Mouse (Mus musculus): ENCODE results near the gene Calr3. TPM values are rescaled to one million over a fixed set of nuclear protein-coding genes. Genes with fewer than 3 reads are reported as not detected.

The Calr3 gene
- polyA plus RNA-seq, 1 experiment from 2014 or later: 1.6 TPM

DNA sequence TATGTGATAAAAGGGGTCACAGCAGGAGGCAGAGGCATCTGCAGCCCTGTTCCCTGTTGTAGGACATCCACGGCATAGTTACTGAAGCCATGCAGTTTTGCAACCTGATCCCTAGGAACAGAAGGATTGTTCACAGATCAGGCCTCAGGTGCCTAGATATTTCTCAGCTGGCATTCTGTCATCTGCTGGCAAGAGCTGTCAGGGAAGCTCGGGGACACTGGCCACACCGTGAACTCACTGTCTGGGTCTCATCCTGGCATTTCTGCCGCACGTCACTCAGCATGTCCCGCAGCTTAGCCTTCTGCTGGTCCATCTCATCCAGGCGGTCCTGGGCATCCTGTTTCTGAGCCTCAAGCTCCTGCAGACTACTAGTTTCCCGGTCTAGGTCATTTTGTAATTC lies 63.0 kb downstream of the Calr3 start:
- 95% methylated on average over 8 of the region's 8 CpGs for WGBS
- no peak for ATAC-seq (ENCODE audit: low FRiP score)
- H3K36me3 ChIP-seq (replicated peaks): peaks cover 99% of the 10 kb centered on the region
- H3K4me1 ChIP-seq: no peaks in the 10 kb centered on the region
- no peak overlapping the region for H3K4me2 ChIP-seq
- H3K27ac ChIP-seq: no peak overlapping the region
- H3K27me3 ChIP-seq: no peaks in the 10 kb centered on the region
- no peaks in the 10 kb centered on the region for H3K9me3 ChIP-seq
- no peak overlapping the region for H3K4me3 ChIP-seq (replicated peaks)
- no peak overlapping the region for H3K9ac ChIP-seq

- peaks cover 97% of the 10 kb centered on the region for H3K36me3 ChIP-seq (replicated peaks)
Observed at GRCm38 (mm10) chr8:72376900-72377299, 66.8 kb downstream of the Calr3 start.

GRCm38 (mm10) chr8:72376309-72376708 lies 67.4 kb downstream of the Calr3 start:
- H3K27ac ChIP-seq: no peak overlapping the region
- H3K9me3 ChIP-seq: no peaks in the 10 kb centered on the region
- no peaks in the 10 kb centered on the region for H3K27me3 ChIP-seq
- H3K4me3 ChIP-seq (replicated peaks): no peak overlapping the region
- H3K4me1 ChIP-seq: no peaks in the 10 kb centered on the region
- no peak overlapping the region for H3K9ac ChIP-seq
- 94% methylated on average over 5 of the region's 5 CpGs for WGBS
- peaks cover 97% of the 10 kb centered on the region for H3K36me3 ChIP-seq (replicated peaks)
- H3K4me2 ChIP-seq: no peak overlapping the region
- no peak for ATAC-seq (ENCODE audit: low FRiP score)

More at GRCm38 (mm10) chr8:72376900-72377299, 66.8 kb downstream of the Calr3 start:
- ATAC-seq (ENCODE audit: low FRiP score): no peak
- no peaks in the 10 kb centered on the region for H3K9me3 ChIP-seq
- H3K4me3 ChIP-seq (replicated peaks): no peak overlapping the region
- no peak overlapping the region for H3K9ac ChIP-seq
- H3K27me3 ChIP-seq: no peaks in the 10 kb centered on the region
- H3K4me2 ChIP-seq: no peak overlapping the region
- H3K4me1 ChIP-seq: no peaks in the 10 kb centered on the region
- no peak overlapping the region for H3K27ac ChIP-seq
- WGBS: 96% methylated on average over 2 of the region's 2 CpGs

GRCm38 (mm10) chr8:72375161-72375560 lies 68.5 kb downstream of the Calr3 start:
- ATAC-seq (ENCODE audit: low FRiP score): no peak
- H3K27ac ChIP-seq: no peak overlapping the region
- no peak overlapping the region for H3K4me3 ChIP-seq (replicated peaks)
- H3K27me3 ChIP-seq: no peaks in the 10 kb centered on the region
- peaks cover 97% of the 10 kb centered on the region for H3K36me3 ChIP-seq (replicated peaks)
- no peak overlapping the region for H3K9ac ChIP-seq
- 95% methylated on average over 5 of the region's 5 CpGs for WGBS
- H3K9me3 ChIP-seq: no peaks in the 10 kb centered on the region
- H3K4me1 ChIP-seq: no peaks in the 10 kb centered on the region
- H3K4me2 ChIP-seq: no peak overlapping the region

Small RNAs within 50 kb of the gene (microRNA-seq; reads per million reads assigned to microRNA genes)
- gene Mir7068: 2.4 reads per million, percentile 3 among the genes with 10 or more reads in this experiment

Other genes starting within 250 kb of the Calr3 start
- not detected in 2 replicates for gene Cib3, start 231.0 kb downstream of the Calr3 start, polyA plus RNA-seq (2016; fragmentation: Nextera tagmentation; extraction: Ambion mirVana)
- not detected in 2 replicates for gene Gm11034, start 230.2 kb downstream of the Calr3 start, polyA plus RNA-seq (2016; fragmentation: Nextera tagmentation; extraction: Ambion mirVana)
- gene Fam32a, start 224.1 kb downstream of the Calr3 start, polyA plus RNA-seq (2016; fragmentation: Nextera tagmentation; extraction: Ambion mirVana): 78.2 and 87.0 TPM in 2 replicates
- 193 and 196 TPM in 2 replicates for gene Ap1m1, start 203.9 kb downstream of the Calr3 start, polyA plus RNA-seq (2016; fragmentation: Nextera tagmentation; extraction: Ambion mirVana)
- 34.4 and 36.6 TPM in 2 replicates for gene Gm10282, start 138.6 kb downstream of the Calr3 start, polyA plus RNA-seq (2016; fragmentation: Nextera tagmentation; extraction: Ambion mirVana)
- gene Klf2, start 124.8 kb downstream of the Calr3 start, polyA plus RNA-seq (2016; fragmentation: Nextera tagmentation; extraction: Ambion mirVana): 4.6 and 5.0 TPM in 2 replicates
- 73.5 and 74.3 TPM in 2 replicates for gene Eps15l1, start 22.4 kb downstream of the Calr3 start, polyA plus RNA-seq (2016; fragmentation: Nextera tagmentation; extraction: Ambion mirVana)
- gene 1700030K09Rik, start within 50 bp of the Calr3 start, polyA plus RNA-seq (2016; fragmentation: Nextera tagmentation; extraction: Ambion mirVana): 16.7 and 16.9 TPM in 2 replicates
- 77.3 and 84.0 TPM in 2 replicates for gene Cherp, start 31.4 kb upstream of the Calr3 start, polyA plus RNA-seq (2016; fragmentation: Nextera tagmentation; extraction: Ambion mirVana)
- 16.4 and 21.2 TPM in 2 replicates for gene Slc35e1, start 48.7 kb upstream of the Calr3 start, polyA plus RNA-seq (2016; fragmentation: Nextera tagmentation; extraction: Ambion mirVana)
- gene Med26, start 104.4 kb upstream of the Calr3 start, polyA plus RNA-seq (2016; fragmentation: Nextera tagmentation; extraction: Ambion mirVana): 20.2 and 20.8 TPM in 2 replicates
- gene Smim7, start 127.2 kb upstream of the Calr3 start, polyA plus RNA-seq (2016; fragmentation: Nextera tagmentation; extraction: Ambion mirVana): 108 and 123 TPM in 2 replicates
- gene Tmem38a, start 128.2 kb upstream of the Calr3 start, polyA plus RNA-seq (2016; fragmentation: Nextera tagmentation; extraction: Ambion mirVana): 10.8 and 12.4 TPM in 2 replicates
- gene Nwd1, start 202.8 kb upstream of the Calr3 start, polyA plus RNA-seq (2016; fragmentation: Nextera tagmentation; extraction: Ambion mirVana): 0.29 and 0.81 TPM in 2 replicates

All from forebrain, embryonic 12.5 days (tissue).